Mouse (Mus musculus): ENCODE results near the gene Rbm47. TPM values are rescaled to one million over a fixed set of nuclear protein-coding genes. Genes with fewer than 3 reads are reported as not detected.

Gene Rbm47
- polyA plus RNA-seq, 1 experiment from 2014 or later = 133 TPM

DNA sequence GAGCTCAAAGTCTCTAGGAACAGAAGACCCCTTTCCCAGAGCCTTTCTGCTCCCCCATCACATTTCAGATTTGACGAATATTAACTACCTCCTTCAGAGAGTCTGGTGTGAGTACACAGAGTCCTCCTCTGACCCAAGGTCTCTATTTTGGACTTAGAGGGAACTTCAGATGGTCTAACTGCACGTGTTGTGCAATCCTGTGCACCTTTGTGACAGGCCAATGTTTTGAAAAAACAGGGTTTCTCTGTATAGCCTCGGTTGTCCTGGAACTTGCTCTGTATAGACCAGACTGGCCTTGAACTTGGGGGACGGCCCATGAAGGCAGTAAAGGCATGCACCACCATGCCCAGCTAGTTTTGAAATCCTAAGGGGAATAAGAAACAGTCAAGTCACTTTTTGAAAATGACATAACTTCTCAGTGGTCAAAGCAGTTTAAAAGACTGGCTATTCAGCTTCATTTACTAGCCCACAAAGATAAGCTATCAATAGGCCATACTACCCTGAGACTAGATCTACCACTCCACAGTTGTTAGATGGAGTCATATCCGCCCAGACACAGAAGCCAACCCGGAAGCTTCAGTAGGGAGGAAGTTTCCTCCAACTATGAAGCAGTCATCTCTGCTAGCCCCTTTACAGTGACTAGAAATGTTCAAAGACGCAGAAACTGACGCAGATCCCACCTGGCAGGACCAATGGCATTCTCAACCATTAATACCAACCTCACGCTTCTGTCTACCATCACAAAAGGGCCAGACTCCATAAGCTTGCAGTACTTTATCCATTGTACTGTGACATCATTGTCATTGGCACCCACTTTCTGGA is 93.3 kb downstream of the Rbm47 start:
- H3K4me3 ChIP-seq (replicated peaks) = peak overlapping the region; percentile 25
- H3K27ac ChIP-seq = peak overlapping the region; percentile 69
- H3K4me1 ChIP-seq (replicated peaks) = peaks cover 16% of the 10 kb centered on the region; the same call in 1 of the 2 replicates
- no peak overlapping the region for H3K9ac ChIP-seq
- H3K36me3 ChIP-seq = no peaks in the 10 kb centered on the region
- peak overlapping the region; percentile 43 for H3K4me2 ChIP-seq (replicated peaks)
- no peaks in the 10 kb centered on the region for H3K9me3 ChIP-seq
- no peak for ATAC-seq
- WGBS = 58% methylated on average over 9 of the region's 9 CpGs
- no peaks in the 10 kb centered on the region for H3K27me3 ChIP-seq (replicated peaks)

DNA sequence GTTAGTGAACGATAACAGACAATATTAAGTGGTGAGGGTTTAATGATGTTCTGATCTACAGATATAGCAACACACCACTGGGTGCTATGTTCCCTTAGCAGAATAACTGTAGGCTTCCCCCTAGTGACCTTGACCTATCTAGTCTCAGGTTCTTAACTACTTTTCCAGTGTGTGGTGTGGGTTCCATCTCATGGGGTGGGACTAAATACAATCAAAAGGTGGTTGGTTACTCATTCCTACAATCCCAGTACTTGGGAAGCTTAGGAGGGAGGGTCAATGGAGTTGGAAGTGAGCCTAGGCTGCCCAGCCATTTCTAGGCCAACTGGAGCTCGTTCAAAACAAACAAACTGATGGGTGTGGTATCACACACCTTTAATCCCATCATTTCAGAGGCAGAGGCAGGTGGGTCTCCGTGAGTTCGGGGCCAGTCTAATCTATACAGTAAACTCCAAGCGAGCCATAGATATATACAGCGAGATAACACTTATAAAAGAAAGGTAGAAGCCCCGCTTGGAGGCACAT is 94.4 kb downstream of the Rbm47 start:
- H3K4me3 ChIP-seq (replicated peaks) = no peak overlapping the region
- H3K9ac ChIP-seq = no peak overlapping the region
- ATAC-seq = no peak
- H3K4me2 ChIP-seq (replicated peaks) = peak overlapping the region; percentile 43
- peaks cover 23% of the 10 kb centered on the region for H3K4me1 ChIP-seq (replicated peaks)
- no peaks in the 10 kb centered on the region for H3K9me3 ChIP-seq
- peak overlapping the region; percentile 14; the same call in 1 of the 2 replicates for H3K27ac ChIP-seq
- H3K36me3 ChIP-seq = no peaks in the 10 kb centered on the region
- H3K27me3 ChIP-seq (replicated peaks) = no peaks in the 10 kb centered on the region
- 73% methylated on average over 7 of the region's 7 CpGs for WGBS

DNA sequence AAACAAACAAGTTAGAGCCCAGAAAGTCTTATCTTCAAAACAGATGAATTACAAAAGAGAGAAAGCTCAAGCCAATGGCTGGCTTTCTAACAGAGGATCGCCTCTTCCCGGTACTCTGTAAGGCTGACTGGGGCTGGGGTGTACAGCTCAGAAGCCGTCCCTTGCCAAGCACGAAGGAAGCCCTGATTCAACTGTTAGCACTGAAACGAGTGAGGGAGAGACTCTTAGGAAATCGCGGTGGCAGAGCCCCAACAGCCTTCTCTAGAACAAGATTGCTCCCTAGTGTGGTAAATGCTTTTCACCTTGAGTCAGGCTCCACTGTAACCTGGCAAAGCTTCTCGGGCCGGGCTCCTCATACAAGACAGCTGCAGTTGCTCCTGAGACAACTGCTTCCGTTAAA is 95.5 kb downstream of the Rbm47 start:
- WGBS = 19% methylated on average over 10 of the region's 10 CpGs
- Histone ChIP-seq H3K9me3 (no peaks in the 10 kb centered on the region), H3K36me3 (no peaks in the 10 kb centered on the region), H3K4me3 (replicated peaks) (peak overlapping the region; percentile 18), H3K4me2 (replicated peaks) (peak overlapping the region; percentile 43), H3K4me1 (replicated peaks) (peaks cover 16% of the 10 kb centered on the region), H3K27ac (peak overlapping the region; percentile 81), H3K9ac (peak overlapping the region; percentile 26; the same call in 1 of the 2 replicates), H3K27me3 (replicated peaks) (no peaks in the 10 kb centered on the region)
- ATAC-seq = no peak

DNA sequence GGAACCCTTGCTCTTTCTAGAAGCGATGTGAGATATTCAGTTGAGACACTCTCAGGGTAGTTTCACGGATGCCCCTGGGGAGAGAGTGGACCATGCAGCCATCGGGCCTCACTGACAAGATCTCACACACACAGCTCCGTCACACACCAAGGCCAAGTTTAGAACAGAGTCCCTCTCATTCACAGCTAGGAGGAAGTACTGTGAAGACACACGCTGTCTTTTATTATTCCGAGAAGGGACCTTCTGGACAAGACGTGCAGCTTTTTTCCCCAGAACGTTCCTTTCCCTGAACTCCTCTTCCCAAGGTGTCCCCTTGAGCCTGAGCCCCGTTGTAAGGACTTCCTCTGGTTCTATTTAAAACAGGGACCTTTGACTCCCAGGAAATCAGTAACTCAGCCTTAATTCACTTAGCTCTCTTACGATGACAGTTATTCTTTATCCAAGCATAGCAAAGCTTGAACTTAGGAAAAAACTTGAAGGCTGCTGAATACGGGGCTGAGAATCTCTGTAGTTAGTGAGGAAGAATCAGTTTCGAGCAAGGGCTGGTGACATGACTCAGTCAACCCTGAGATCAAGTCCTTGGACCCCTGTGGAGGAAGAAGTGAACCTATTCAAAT is 96.1 kb downstream of the Rbm47 start:
- ATAC-seq = peak; percentile 5; the same call in 1 of the 2 replicates
- Histone ChIP-seq H3K36me3 (no peaks in the 10 kb centered on the region), H3K9ac (peak overlapping the region; percentile 6; the same call in 1 of the 2 replicates), H3K4me3 (replicated peaks) (no peak overlapping the region), H3K4me1 (replicated peaks) (peaks cover 16% of the 10 kb centered on the region), H3K9me3 (no peaks in the 10 kb centered on the region), H3K4me2 (replicated peaks) (peak overlapping the region; percentile 43), H3K27me3 (replicated peaks) (no peaks in the 10 kb centered on the region), H3K27ac (peak overlapping the region; percentile 81)
- 42% methylated on average over 12 of the region's 12 CpGs for WGBS

DNA sequence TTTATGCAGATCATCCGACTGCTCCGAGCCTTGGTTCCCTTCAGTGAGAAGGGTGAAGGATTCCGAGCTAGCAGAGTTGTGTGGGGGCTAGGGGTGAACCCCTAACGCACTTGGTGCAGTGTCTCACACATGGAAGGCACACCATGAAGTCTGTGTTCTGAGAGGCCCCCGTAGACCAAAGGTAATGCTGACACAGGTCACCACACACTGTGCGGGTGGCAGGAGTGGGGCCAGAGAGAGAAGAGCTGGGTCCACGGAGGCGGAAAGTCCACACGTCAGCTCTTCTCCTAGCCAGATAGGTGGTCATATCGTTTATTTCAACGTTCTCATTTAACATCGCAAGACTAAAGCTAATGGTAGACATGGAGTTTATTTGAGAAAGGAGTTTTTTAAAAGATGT is 97.0 kb downstream of the Rbm47 start:
- no peak overlapping the region for H3K4me3 ChIP-seq (replicated peaks)
- H3K36me3 ChIP-seq = no peaks in the 10 kb centered on the region
- peaks cover 20% of the 10 kb centered on the region for H3K4me1 ChIP-seq (replicated peaks)
- no peak overlapping the region for H3K9ac ChIP-seq
- WGBS = 85% methylated on average over 12 of the region's 12 CpGs
- peak overlapping the region; percentile 43; the same call in 1 of the 2 replicates for H3K4me2 ChIP-seq (replicated peaks)
- ATAC-seq = no peak
- H3K9me3 ChIP-seq = no peaks in the 10 kb centered on the region
- no peaks in the 10 kb centered on the region for H3K27me3 ChIP-seq (replicated peaks)
- H3K27ac ChIP-seq = peak overlapping the region; percentile 61

DNA sequence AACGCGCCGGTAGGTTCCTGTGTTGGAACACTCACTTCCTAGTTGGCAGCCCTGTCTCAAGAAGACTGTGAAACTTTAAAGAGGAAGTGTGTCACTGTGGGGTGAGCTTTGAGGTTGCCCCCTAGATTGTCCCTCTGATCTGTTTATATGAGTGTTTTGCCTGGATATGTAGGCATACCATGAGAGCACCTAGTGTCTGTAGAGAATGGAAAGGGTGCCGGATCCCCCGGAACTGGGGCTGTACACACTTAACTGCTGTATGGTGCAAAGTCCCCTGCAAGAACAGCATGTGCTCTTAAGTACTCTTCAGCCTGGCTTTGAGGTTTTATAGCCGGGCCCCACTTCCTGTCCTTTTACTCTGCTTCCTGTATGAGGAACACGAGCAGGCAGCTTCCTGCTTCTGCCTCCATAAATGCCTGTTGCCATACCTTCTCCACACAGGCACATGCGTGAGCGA is 97.9 kb downstream of the Rbm47 start:
- Histone ChIP-seq H3K36me3 (no peaks in the 10 kb centered on the region), H3K27ac (peak overlapping the region; percentile 61), H3K27me3 (replicated peaks) (no peaks in the 10 kb centered on the region), H3K9ac (no peak overlapping the region), H3K9me3 (no peaks in the 10 kb centered on the region), H3K4me3 (replicated peaks) (no peak overlapping the region), H3K4me2 (replicated peaks) (peak overlapping the region; percentile 43; the same call in 1 of the 2 replicates), H3K4me1 (replicated peaks) (peaks cover 20% of the 10 kb centered on the region)
- peak; percentile 81 for ATAC-seq
- 65% methylated on average over 9 of the region's 9 CpGs for WGBS

DNA sequence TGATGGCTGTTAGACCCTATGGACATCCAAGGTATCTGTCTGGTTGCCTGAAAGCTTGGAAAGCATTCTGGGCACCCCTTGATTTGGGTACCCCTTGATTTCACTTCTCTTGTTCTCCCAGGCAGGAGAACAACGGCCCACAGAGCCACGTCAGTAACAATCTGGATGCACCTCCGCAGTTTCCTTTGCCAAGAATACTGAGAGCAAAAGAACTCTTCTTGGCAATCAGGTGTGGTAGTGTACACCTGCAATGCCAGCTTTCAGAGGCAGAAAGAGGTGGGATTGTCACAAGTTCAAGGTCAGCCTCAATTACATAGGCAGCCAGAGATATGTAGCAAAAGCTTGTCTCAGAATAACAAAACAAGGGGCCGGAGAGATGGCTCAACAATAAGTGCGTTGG is 98.7 kb downstream of the Rbm47 start:
- Histone ChIP-seq H3K27ac (peak overlapping the region; percentile 61), H3K4me2 (replicated peaks) (peak overlapping the region; percentile 24; the same call in 1 of the 2 replicates), H3K9me3 (no peaks in the 10 kb centered on the region), H3K4me3 (replicated peaks) (no peak overlapping the region), H3K4me1 (replicated peaks) (peaks cover 20% of the 10 kb centered on the region), H3K27me3 (replicated peaks) (no peaks in the 10 kb centered on the region), H3K36me3 (no peaks in the 10 kb centered on the region), H3K9ac (no peak overlapping the region)
- ATAC-seq = no peak
- WGBS = 84% methylated on average over 5 of the region's 5 CpGs

DNA sequence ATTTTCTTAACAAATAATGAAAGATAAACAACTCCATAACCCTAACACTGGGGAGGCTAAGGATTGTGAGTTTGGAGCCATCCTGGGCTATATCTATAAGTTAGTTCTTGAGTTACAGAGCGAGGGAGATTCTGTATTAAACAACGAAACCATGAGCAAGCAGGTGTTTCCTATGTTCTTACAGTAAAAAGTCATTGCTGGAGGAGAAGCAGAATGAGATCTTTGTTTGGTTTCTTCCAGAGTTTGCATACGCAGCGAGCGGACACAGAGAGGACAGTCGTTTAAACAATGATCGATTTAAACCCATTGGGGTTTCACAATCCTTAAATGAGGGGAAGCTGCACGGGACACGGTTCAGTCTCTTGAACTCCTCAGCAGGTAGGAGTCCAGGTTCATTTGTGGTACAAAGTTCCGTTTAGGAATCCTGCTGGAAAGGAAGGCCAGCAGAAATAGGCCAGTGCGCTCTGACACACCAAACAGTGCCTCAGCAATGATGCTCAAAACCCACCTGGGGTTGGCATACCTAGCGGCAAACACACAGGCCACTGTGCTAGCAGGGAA is 99.2 kb downstream of the Rbm47 start:
- Histone ChIP-seq H3K4me2 (replicated peaks) (peak overlapping the region; percentile 24; the same call in 1 of the 2 replicates), H3K4me3 (replicated peaks) (no peak overlapping the region), H3K27ac (peak overlapping the region; percentile 61), H3K27me3 (replicated peaks) (no peaks in the 10 kb centered on the region), H3K9me3 (no peaks in the 10 kb centered on the region), H3K4me1 (replicated peaks) (peaks cover 20% of the 10 kb centered on the region), H3K36me3 (no peaks in the 10 kb centered on the region), H3K9ac (no peak overlapping the region)
- 64% methylated on average over 12 of the region's 12 CpGs for WGBS
- no peak for ATAC-seq

DNA sequence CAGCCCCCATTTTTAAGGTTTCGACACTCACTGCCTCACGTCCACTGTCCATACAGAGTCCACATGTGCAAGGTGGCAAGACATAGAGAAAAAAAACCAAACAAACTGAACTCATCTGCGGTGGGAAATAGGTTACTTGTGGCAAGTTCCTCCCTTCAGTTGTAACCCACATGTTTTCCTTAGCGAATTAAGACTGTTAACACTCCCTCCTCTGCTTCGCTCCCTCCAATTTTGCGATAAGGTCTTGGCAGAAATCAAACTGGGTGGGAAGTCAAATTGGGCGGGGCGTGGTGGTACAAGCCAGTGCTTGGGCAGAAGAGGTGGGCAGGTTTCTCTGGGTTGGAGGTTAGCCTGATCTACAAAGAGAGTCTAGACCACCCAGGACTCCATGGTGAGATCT is 101.2 kb downstream of the Rbm47 start:
- WGBS = 69% methylated on average over 8 of the region's 8 CpGs
- no peak overlapping the region for H3K9ac ChIP-seq
- H3K4me2 ChIP-seq (replicated peaks) = no peak overlapping the region
- H3K27ac ChIP-seq = no peak overlapping the region
- H3K4me1 ChIP-seq (replicated peaks) = peaks cover 16% of the 10 kb centered on the region; the same call in 1 of the 2 replicates
- no peak overlapping the region for H3K4me3 ChIP-seq (replicated peaks)
- no peaks in the 10 kb centered on the region for H3K27me3 ChIP-seq (replicated peaks)
- ATAC-seq = no peak
- H3K9me3 ChIP-seq = no peaks in the 10 kb centered on the region
- no peaks in the 10 kb centered on the region for H3K36me3 ChIP-seq

DNA sequence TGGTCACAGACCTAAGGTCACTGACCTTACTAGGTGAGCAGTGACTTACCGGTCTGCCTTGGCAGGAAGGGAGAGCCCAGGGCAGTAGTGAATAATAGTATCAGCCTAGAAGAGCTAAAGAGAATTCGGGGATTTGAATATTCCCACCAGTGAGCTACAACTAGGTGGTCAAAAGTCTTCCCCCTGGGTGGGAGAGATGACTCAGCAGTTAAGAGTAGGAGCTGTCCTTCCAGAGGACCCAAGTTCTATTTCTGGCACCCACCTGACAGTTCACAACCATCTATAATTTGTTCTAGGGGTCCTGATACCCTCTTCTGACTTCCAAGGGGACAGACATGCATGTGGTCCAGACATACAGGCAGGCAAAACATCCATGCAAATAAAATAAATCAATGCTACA is 102.6 kb downstream of the Rbm47 start:
- ATAC-seq = no peak
- Histone ChIP-seq H3K4me1 (replicated peaks) (peaks cover 12% of the 10 kb centered on the region; the same call in 1 of the 2 replicates), H3K27me3 (replicated peaks) (no peaks in the 10 kb centered on the region), H3K9me3 (no peaks in the 10 kb centered on the region), H3K4me3 (replicated peaks) (no peak overlapping the region), H3K36me3 (no peaks in the 10 kb centered on the region), H3K9ac (no peak overlapping the region), H3K27ac (peak overlapping the region; percentile 52), H3K4me2 (replicated peaks) (peak overlapping the region; percentile 71)
- 42% methylated on average over 2 of the region's 2 CpGs for WGBS

DNA sequence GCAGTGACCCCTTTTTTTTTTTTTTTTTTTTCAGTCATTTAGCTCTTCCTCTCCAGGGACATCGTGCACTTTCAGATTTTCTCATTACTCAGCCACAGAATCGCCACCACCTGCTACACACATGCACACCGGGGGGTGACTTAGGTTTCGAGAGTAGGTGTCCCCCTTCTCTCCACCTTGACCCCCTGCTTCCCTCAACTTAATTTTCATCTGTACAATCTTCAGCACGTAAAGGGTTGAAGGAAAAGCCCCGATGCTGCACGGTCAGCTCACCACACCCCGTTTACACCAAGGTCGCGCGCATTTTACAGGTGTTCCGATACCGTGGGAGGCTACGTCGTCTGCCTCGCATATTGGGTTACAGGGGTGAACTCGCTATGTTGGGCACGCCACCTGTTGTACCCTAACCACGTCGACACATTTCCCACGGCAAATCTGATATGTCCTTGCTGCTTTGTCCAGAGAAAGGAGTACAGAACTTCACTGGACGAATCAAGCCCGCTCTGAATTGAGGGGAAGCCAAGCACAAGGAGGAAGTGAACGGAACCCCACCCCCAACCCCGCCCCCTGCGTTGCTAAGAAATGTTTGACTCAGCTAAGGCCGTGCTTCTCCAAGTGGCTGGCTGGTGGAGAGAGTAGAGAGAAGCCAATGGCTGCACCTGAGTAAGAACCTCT is 103.3 kb downstream of the Rbm47 start:
- 3% methylated on average over 27 of the region's 27 CpGs for WGBS
- Histone ChIP-seq H3K4me1 (replicated peaks) (peaks cover 12% of the 10 kb centered on the region; the same call in 1 of the 2 replicates), H3K9me3 (no peaks in the 10 kb centered on the region), H3K9ac (0 out of 2 replicates have a peak overlapping the region, but pooled peaks have one; percentile 14), H3K4me2 (replicated peaks) (peak overlapping the region; percentile 71), H3K27ac (peak overlapping the region; percentile 52; the same call in 1 of the 2 replicates), H3K4me3 (replicated peaks) (peak overlapping the region; percentile 38), H3K36me3 (no peaks in the 10 kb centered on the region), H3K27me3 (replicated peaks) (no peaks in the 10 kb centered on the region)
- ATAC-seq = peak; percentile 92
